Mouse (Mus musculus): Measurements from ENCODE around the gene Ttc34. TPM values are rescaled to one million over a fixed set of nuclear protein-coding genes. Genes with fewer than 3 reads are reported as not detected.

The Ttc34 gene
- total RNA-seq, 2 experiments from 2014 or later: not detected

DNA sequence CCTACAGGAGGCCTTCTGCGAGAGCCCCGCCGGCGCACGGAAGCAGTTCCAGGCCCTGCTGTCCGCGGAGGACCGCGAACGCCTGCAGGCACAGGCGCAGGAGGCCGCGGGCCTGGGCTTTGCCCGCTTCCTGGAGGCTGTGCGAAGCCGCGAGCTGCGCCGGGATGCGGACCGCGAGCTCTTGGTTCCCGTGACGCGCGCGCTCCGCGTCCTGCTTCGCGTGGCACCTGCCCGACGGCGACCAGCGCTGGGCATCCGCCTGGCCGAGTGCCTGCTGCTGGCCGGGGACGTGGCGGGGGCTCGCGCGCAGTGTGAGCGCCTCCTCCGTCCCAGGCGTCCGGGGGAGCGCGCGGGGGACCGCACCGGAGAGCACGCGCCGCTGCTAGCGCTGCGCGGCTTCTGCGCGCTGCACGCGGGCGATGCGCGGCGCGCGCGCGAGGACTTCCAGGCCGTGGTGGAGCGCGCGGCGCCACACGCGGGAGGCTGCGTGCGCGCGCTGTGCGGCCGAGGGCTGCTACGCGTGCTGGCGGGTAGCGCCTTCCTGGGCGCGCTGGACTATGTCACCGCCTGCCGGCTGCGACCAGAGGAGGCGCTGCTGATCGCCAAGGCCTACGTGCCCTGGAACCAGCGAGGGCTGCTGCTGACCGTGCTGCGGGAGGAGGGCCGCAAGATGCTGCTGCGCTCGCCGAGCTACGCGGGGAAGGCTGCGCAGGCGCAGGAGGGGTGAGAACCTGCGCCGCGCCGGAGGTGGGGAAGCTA lies 18.6 kb downstream of the Ttc34 start:
- peak; percentile 83 for ATAC-seq (replicated peaks; ENCODE audit: low FRiP score, low TSS enrichment, poor library complexity, severe bottlenecking)

DNA sequence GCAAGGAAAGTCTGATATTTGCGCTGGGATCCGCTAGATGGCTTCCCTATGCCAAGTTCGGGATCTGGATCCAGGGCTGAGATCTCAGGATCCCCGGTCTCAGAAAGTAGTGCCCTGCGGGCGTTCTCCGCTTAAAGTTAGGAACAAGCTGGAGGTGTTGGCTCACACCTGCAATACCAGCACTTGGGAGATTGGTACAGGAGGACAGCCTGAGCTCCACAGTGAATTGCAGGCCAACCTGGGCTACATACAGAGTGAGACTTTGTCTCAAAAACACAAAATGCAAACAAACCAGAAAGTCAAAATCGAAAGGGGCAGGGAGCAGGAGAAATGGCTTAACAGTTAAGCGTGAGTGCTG lies 19.2 kb downstream of the Ttc34 start:
- ATAC-seq (replicated peaks; ENCODE audit: low FRiP score, low TSS enrichment, poor library complexity, severe bottlenecking): no peak

DNA sequence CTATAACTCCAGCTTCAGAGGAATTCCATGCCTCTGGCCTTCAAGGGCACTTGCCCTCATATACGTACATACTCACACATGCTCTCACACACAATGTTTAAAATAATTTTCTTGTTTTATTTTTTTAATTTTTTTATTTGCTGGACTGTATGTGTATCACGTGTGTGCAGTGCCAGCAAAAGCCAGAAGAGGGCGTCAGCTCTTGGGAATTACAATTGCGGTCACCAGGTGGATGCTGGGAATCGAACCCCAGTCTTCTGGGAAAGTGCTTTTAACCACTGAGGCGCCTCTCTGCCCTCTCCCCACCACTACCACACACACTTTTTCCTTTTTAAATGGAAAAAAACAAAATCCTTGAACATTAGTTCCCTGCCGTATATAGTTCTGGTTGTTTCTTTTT lies 19.6 kb downstream of the Ttc34 start:
- ATAC-seq (replicated peaks; ENCODE audit: low FRiP score, low TSS enrichment, poor library complexity, severe bottlenecking): no peak

DNA sequence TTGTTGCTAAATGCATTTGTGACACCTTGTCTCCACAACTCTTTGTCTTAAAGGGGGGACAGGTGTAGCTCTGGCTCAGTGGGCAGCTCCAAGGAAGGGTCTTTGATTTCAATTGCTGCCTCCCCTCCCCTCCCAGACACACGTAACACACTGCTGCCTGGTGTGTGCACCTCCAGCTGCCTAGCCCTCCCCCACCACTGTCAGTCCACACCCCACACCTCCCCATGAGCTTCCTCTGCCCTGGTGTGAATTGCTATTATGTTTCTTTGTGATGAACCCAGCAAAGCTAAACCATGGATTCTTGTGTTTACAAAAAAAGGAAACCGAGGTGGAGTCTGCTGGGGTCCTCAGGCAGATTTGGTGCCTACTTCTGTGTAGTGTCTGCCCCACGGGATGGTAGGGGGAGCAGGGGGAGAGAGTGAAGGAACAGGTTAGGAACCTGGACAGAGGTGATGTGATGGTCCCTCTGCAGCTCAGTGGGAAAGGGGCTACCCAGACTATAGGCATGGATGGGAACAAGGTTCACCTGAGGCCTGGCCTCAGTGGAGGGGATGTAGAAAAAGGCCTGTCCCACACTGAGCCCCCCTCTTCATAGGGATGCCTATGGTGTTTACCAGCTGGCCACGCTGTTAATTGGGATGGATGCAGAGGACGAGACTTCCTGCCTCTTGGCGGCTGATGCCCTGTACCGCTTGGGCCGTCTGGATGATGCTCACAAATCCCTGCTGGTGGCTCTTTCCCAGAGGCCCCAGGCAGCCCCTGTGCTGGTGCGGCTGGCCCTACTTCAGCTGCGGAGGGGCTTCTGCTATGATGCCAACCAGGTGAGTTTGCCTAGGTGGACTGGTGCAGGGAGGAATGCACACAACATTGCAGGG lies 20.3 kb downstream of the Ttc34 start:
- no peak for ATAC-seq (replicated peaks; ENCODE audit: low FRiP score, low TSS enrichment, poor library complexity, severe bottlenecking)

DNA sequence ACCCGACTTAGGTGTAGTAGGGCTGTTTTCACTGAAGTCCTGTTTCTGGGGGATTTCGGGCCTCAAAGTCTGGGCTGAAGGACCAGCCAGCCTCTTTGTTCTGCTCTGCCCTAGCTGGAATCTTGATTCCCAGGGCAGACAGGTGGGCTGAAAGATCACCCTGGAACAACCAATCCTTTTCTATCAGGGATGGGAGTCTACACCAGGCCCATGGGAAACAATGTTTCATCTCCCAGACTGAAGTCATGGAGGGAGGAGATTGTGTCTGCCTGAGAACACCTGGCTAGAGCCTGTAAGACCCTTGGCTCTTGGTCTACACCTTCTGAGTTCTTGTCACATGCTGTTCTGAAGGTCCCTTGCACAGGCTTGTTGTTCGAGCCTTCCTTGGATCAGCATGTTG lies 21.3 kb downstream of the Ttc34 start:
- no peak for ATAC-seq (replicated peaks; ENCODE audit: low FRiP score, low TSS enrichment, poor library complexity, severe bottlenecking)

DNA sequence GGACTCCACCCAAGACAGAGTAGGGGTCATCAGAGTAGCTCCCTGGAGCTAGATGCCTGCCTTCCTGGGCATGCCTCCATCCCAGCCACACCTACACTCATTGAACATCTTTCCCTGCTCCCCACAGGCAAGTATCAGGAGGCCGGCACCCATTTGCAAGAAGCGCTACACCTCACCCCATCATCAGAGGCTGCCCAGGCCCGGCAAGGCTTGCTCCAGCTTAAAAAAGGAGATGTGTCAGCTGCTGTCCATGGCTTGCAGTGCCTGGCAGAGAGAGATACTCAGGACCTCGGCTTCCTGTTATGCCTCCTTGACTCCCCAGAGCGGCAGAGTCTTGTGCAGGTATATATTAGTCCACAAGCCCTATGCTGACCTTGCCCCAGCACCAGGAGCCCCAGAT lies 24.7 kb downstream of the Ttc34 start:
- no peak for ATAC-seq (replicated peaks; ENCODE audit: low FRiP score, low TSS enrichment, poor library complexity, severe bottlenecking)

DNA sequence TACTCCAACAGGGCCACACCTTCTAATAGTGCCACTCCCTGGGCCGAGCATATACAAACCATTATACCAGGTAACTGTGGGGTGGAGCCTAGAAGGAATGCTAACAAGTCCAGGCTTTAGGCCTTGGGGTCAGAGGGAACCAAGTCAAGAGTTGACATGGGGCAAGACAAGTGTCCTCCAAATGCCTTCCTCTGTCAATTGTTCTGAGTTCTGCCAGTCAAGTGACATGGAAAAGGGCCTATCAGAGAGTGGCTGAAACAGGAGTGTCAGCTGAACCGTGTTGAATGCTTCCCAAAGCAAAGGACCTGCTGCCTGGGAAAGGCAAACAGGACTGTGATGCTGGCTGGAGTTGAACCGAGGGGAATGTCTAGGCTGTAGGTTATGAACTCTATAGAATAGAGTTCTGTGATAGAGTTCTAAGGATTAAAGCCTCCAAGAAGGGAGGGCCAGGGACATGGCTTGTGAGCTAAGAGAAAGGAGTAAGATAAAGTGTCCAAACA lies 26.2 kb downstream of the Ttc34 start:
- ATAC-seq (replicated peaks; ENCODE audit: low FRiP score, low TSS enrichment, poor library complexity, severe bottlenecking): no peak

DNA sequence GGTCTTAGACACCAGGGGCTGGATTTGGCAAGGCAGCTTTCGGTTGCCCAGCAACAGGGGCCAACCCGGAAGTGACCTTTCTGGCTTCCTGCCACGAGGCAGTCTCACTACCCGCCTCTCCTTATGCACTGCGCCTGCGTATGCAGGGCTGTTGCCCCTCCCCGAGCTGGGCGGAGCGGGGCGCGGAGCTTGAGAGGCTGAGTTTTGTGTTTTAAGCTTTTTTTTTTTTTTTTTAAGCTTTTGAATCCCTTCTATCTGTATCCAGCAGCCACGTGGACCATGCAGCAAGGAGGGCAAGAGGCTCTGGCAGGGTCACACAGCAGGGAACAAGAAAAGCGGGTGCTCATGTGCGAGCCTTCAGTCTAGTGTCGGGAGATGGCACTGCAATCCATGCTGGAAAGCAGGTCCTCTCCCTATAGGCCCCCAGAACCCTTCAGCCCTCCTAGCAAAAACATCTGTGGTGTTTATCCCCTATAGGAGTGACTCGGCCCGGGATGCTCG lies 27.1 kb downstream of the Ttc34 start:
- ATAC-seq (replicated peaks; ENCODE audit: low FRiP score, low TSS enrichment, poor library complexity, severe bottlenecking): peak; percentile 77

DNA sequence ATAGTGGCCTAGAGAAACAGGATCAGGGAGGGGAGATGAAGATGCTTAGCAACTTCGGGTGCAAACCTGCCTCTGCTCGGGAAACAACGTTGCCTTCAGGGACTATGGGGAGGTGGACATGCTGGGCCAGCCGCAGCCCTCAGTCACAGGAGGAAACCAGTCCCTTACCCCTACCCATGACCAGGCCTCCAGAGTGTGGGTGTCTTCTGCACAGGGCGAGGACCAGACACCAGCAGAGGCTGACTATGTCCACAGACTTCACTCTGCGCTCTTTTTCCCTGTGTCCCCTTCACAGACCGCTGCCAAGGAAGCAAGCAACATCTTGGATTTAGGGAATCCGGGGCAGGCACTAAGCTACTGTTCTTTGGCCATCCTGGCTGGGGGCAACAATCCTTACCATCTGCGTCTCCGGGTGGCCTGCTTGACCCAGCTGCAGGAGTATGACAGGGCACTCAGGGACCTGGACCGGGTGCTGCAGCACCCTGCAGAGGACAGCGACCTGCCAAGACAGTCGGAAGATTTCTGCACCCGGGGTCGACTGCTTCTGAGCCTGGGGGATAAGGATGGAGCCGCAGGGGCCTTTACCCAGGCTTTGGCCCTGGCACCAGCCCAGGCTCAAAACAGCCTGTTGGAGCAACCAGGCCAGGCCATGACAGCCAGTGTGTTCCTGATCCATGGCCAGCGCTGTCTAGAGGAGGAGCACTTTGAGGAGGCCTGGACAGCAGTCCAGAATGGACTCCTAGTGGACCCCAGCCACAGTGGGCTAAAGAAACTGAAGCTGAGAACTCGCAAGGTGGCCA lies 27.9 kb downstream of the Ttc34 start:
- no peak for ATAC-seq (replicated peaks; ENCODE audit: low FRiP score, low TSS enrichment, poor library complexity, severe bottlenecking)

DNA sequence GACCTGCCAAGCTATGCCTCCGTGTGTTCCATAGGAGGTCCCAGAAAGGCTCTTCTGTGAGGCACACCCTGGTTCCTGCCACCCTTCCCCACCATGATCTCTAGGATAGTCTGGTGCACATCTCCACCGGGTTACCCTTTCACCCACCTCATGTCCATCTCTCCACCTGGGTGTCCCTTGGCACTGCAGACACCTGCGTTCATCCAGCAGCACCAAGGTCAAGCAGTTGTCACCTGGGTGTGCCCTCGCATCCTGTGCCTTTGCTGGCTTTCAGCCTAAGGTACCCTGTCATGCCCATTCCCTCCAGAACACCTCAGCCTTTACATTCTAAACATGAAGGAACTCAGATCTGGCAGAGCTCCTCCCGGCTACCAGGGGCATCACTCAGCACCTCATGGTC lies 29.1 kb downstream of the Ttc34 start:
- ATAC-seq (replicated peaks; ENCODE audit: low FRiP score, low TSS enrichment, poor library complexity, severe bottlenecking): no peak

DNA sequence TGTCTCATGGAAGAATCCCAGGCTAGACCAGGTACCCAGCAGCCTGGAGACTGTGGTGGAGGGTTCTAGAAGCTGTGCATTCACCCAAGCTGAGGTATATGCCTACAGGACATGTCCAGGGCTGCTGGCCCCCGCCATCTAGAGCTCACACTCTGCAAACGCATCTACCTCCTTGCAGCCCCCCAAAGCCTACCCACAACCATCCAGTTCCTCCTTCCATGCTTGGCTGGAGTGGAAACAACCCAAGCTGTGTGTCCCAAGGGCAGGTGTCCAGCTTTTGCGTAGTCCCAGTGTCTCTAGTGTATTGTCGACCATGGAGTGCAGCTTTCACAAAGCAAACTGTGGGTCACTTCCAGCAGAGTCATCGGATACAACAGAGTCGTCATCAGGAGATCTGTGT lies 30.0 kb downstream of the Ttc34 start:
- ATAC-seq (replicated peaks; ENCODE audit: low FRiP score, low TSS enrichment, poor library complexity, severe bottlenecking): no peak

DNA sequence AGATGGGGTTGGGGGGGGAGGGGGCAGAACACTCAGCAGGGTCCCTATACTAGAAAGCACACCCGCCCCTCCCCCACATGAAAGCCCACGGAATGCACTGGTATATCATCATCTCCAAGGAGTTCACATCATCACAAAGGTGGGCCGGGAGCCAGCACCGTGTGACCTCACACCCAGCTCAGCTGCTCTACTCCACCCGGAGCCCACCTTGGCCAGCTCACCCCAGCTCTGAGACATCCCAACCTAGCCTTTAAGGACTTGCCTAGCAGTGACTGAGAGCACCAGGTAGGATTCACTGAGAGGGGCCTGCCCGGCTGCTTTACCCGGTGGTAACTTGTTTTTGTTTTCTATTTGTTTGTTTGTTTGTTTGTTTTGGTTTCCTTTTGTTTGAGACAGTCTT lies 32.2 kb downstream of the Ttc34 start, which contains the start of gene Mmel1:
TSS of gene Mmel1 (plus strand) at position 146 of the 400 bp plus-strand sequence.
- ATAC-seq (replicated peaks; ENCODE audit: low FRiP score, low TSS enrichment, poor library complexity, severe bottlenecking): no peak

DNA sequence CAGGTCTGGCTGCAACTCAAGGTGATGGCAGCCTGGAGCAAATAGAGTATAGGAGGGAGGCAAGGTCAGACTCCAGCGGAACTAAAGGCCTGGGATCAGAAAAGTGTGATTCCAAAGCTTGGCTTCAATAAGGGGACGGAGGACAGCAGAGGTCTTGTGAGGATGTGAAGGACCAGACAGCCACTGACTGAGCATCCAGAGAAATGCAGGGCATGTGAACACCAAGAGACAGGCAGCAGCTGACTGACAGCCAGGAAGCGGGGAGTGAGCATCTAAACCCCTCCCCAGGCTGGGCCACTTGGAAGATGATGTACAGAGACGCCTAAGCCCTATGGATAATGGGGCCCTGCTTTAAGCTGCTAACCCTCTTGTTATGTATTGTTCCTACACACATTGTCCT lies 33.5 kb downstream of the Ttc34 start:
- no peak for ATAC-seq (replicated peaks; ENCODE audit: low FRiP score, low TSS enrichment, poor library complexity, severe bottlenecking)

DNA sequence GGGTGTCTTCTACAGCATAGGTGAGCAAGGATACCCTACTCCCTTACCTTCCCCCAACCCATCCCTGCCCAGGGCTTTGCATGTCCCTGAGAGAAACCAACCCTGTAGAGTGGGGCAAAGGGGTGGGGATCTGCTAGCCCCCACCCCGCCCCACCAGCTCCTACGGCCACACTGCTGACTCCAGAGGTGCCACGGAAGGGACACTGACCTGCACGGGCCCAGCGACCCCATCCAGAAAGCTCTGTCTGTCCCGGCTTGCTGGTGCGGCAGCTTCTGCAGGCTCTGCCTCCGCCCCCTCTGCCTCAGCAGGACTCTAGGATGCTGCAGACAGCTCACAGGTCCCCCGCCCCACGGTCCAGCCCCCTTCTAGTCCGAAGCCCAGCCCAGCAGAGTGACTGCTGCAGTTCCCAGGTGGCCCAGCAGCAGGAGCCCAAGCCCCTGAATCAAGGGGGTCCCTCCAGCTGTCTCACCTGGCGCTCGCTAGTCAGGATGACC lies 34.5 kb downstream of the Ttc34 start:
- peak; percentile 41; the same call in 1 of the 2 replicates for ATAC-seq (replicated peaks; ENCODE audit: low FRiP score, low TSS enrichment, poor library complexity, severe bottlenecking)

DNA sequence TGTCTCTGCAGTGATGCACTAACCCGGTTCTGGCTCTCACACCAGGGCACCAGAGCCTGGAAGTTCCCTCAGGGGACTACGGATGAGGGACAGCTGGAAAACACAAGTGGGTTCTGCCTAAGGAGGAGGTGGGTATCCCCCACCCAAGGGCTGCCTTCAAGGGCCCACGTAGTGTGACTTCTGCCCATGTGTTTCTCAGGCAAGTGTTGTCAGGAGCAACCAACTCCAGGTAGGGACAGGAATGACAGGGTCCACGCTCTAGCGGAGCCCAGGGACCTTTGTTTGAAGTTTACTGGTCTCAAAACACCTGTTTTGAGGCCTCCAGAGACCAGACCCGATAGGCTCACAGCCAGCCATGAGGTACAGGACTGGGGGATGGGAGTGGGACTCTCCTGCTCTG lies 35.9 kb downstream of the Ttc34 start:
- ATAC-seq (replicated peaks; ENCODE audit: low FRiP score, low TSS enrichment, poor library complexity, severe bottlenecking): no peak

DNA sequence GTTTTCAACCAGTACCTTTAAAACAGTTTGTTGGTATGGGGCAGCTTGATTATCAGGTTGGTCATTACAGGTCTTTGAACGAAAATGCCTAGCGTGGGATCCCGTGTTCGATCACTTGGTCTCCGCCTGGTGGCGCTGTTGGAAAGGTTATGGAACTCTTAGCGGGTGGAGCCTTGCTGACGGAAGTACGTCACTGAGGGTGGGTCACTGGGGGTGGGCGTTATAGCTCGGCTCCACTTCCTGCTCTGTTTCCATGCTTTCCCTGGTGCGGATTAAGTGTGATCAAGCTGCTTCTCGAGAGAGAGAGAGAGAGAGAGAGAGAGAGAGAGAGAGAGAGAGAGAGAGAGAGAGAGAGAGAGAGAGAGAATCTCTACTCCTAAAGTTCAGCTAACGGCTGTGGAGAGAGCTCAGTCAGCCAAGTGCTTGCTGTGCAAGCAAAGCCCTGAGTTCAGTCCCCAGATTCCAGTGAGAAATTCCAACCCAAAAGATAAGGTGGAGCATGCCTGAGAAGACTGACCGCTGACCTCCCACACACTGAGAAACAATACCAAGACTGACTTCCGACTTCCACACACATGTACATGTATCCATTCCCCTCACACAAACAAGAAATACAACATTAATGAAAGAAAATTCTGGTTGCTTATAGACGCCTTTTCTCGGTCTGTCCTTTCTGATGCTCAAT lies 40.7 kb downstream of the Ttc34 start:
- peak; percentile 73 for ATAC-seq (replicated peaks; ENCODE audit: low FRiP score, low TSS enrichment, poor library complexity, severe bottlenecking)

DNA sequence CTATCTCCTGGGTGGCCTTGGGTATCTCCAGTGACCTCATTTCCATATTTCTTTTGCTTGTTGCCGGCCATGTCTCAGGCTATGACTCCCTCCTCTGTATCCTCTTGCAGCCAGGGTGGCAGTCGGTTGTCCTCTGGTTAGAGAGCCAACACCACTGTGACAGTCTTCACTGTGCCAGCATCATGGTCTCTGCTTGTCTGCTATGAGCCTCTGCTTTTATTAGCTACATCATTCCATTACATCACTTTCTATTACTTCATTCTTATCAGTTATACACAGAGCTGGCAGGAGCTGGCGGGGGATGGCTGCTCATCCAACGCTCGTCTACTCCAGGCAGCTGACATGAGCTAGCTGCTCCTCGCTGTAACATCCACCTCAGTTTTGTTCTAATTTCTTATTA lies 43.5 kb downstream of the Ttc34 start:
- ATAC-seq (replicated peaks; ENCODE audit: low FRiP score, low TSS enrichment, poor library complexity, severe bottlenecking): peak; percentile 86

DNA sequence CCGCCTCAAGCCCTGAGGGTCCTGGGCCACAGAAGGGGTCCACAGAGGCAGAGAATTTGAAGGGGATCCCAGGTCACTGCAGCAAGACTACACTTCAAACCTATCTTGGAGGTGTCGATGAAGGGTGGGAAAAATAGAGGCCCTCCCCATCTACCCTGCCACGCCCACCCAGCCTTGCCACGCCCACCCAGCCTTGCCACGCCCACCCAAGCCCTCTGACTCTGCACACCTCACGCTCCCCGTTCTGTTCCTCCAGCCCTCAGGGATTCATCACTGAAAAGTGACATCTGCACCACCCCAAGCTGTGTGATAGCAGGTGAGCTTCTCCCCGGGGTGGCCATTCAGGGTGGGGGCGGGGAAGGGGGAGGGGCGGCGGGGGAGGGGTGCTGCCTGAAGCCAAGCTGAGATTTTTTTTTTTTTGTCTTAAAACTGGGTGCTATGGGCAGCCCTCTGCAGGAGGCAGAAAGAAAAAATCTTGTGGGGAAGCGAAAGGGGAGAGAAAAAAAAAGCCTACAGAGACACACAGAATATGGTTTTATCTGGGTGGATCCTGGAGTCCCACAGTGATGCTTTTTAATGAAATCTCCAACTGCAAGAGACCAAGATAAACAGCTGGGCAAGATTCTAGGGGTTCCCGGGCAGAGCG lies 44.9 kb downstream of the Ttc34 start:
- ATAC-seq (replicated peaks; ENCODE audit: low FRiP score, low TSS enrichment, poor library complexity, severe bottlenecking): 0 out of 2 replicates have a peak, but pooled peaks have one; percentile 13
